Mouse (Mus musculus) heart, postnatal 0 days (tissue): Measurements from ENCODE around the gene Omd.

Source experiments
- CTCF ChIP-seq: IDR thresholded peaks from 2 replicates; pipeline ENCODE4 v1.5.1; 2016; ENCODE audit warnings: antibody characterized with exemption, control low read depth, low read depth
- EP300 ChIP-seq: IDR thresholded peaks from 2 replicates; pipeline ENCODE4 v1.6.1; 2016; ENCODE audit warnings: antibody characterized with exemption, low read depth

DNA sequence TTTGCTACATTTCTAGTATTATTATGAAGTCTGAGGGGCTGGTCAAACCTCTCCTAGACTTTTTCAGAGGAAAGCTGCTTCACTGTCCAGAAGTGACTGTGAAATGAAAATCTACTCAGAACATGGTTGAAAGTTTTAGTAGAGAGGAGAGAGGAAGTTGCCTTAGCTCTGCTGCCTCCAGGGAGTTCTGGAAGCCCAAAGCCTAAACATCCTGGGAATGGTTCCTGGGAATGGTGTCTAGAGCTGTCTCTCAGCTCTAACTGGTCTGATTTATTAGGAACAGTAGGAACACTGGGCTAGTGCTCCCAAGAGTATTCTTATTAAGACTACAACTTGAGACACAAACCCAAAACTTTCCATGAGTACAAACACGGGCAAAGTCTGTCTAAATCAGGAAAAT is 35.7 kb upstream of the Omd start:
- TF ChIP-seq CTCF (no peak), EP300 (no peak)
